Mouse (Mus musculus): ENCODE data around the gene Nfkb2. TPM values are rescaled to one million over a fixed set of nuclear protein-coding genes. Genes with fewer than 3 reads are reported as not detected.

Gene Nfkb2
- polyA plus RNA-seq, 1 experiment from 2014 or later, result 1.9 TPM

GRCm38 (mm10) chr19:46311341-46311740, 7.2 kb downstream of the Nfkb2 start:
- Histone ChIP-seq H3K9ac (replicated peaks) (no peak overlapping the region), H3K4me3 (no peak overlapping the region), H3K4me2 (replicated peaks) (no peak overlapping the region), H3K9me3 (no peaks in the 10 kb centered on the region), H3K27ac (replicated peaks) (no peak overlapping the region), H3K36me3 (peaks cover 13% of the 10 kb centered on the region), H3K4me1 (peaks cover 15% of the 10 kb centered on the region), H3K27me3 (peaks cover 39% of the 10 kb centered on the region)
- ATAC-seq (replicated peaks), result no peak
- WGBS, result 86% methylated on average over 9 of the region's 9 CpGs

- peaks cover 27% of the 10 kb centered on the region for H3K4me1 ChIP-seq
- no peak overlapping the region for H3K4me2 ChIP-seq (replicated peaks)
- H3K9me3 ChIP-seq, result no peaks in the 10 kb centered on the region
- no peak overlapping the region for H3K4me3 ChIP-seq
- no peak overlapping the region for H3K27ac ChIP-seq (replicated peaks)
- peaks cover 13% of the 10 kb centered on the region for H3K36me3 ChIP-seq
- no peak overlapping the region for H3K9ac ChIP-seq (replicated peaks)
- H3K27me3 ChIP-seq, result peaks cover 51% of the 10 kb centered on the region
- WGBS, result 91% methylated on average over 21 of the region's 21 CpGs
- ATAC-seq (replicated peaks), result no peak
These were observed 8.4 kb downstream of the Nfkb2 start for GRCm38 (mm10) chr19:46312566-46312965.

GRCm38 (mm10) chr19:46313116-46313515, 9.0 kb downstream of the Nfkb2 start:
- Histone ChIP-seq H3K36me3 (peaks cover 13% of the 10 kb centered on the region), H3K9me3 (no peaks in the 10 kb centered on the region), H3K9ac (replicated peaks) (no peak overlapping the region), H3K4me2 (replicated peaks) (no peak overlapping the region), H3K4me1 (peaks cover 31% of the 10 kb centered on the region), H3K27ac (replicated peaks) (no peak overlapping the region), H3K27me3 (peaks cover 52% of the 10 kb centered on the region), H3K4me3 (no peak overlapping the region)
- WGBS, result 87% methylated on average over 9 of the region's 9 CpGs
- ATAC-seq (replicated peaks), result no peak

- no peak for ATAC-seq (replicated peaks)
- WGBS, result 75% methylated on average over 6 of the region's 6 CpGs
- no peaks in the 10 kb centered on the region for H3K9me3 ChIP-seq
- H3K36me3 ChIP-seq, result peaks cover 13% of the 10 kb centered on the region
- H3K4me2 ChIP-seq (replicated peaks), result no peak overlapping the region
- no peak overlapping the region for H3K27ac ChIP-seq (replicated peaks)
- H3K4me3 ChIP-seq, result no peak overlapping the region
- H3K4me1 ChIP-seq, result peaks cover 34% of the 10 kb centered on the region
- H3K27me3 ChIP-seq, result peaks cover 49% of the 10 kb centered on the region
- no peak overlapping the region for H3K9ac ChIP-seq (replicated peaks)
These were observed 9.5 kb downstream of the Nfkb2 start for GRCm38 (mm10) chr19:46313591-46313990.

- H3K27me3 ChIP-seq, result peaks cover 52% of the 10 kb centered on the region
These were observed 10.1 kb downstream of the Nfkb2 start for GRCm38 (mm10) chr19:46314151-46314601.

GRCm38 (mm10) chr19:46314872-46315742, 11.0 kb downstream of the Nfkb2 start:
- no peak for ATAC-seq (replicated peaks)
- WGBS, result 39% methylated on average over 14 of the region's 14 CpGs
- H3K36me3 ChIP-seq, result peaks cover 13% of the 10 kb centered on the region
- no peak overlapping the region for H3K9ac ChIP-seq (replicated peaks)
- H3K4me3 ChIP-seq, result no peak overlapping the region
- H3K9me3 ChIP-seq, result no peaks in the 10 kb centered on the region
- H3K4me1 ChIP-seq, result peaks cover 39% of the 10 kb centered on the region
- no peak overlapping the region for H3K4me2 ChIP-seq (replicated peaks)
- H3K27me3 ChIP-seq, result peaks cover 60% of the 10 kb centered on the region
- no peak overlapping the region for H3K27ac ChIP-seq (replicated peaks)

More at GRCm38 (mm10) chr19:46314151-46314601, 10.1 kb downstream of the Nfkb2 start:
- H3K4me3 ChIP-seq, result no peak overlapping the region
- peaks cover 13% of the 10 kb centered on the region for H3K36me3 ChIP-seq
- H3K4me2 ChIP-seq (replicated peaks), result no peak overlapping the region
- no peaks in the 10 kb centered on the region for H3K9me3 ChIP-seq
- H3K27ac ChIP-seq (replicated peaks), result no peak overlapping the region
- H3K9ac ChIP-seq (replicated peaks), result no peak overlapping the region
- WGBS, result 11% methylated on average over 18 of the region's 18 CpGs
- no peak for ATAC-seq (replicated peaks)
- H3K4me1 ChIP-seq, result peaks cover 34% of the 10 kb centered on the region

GRCm38 (mm10) chr19:46315752-46316610, 11.9 kb downstream of the Nfkb2 start:
- no peak for ATAC-seq (replicated peaks)
- no peak overlapping the region for H3K4me3 ChIP-seq
- peaks cover 45% of the 10 kb centered on the region for H3K4me1 ChIP-seq
- peaks cover 67% of the 10 kb centered on the region for H3K27me3 ChIP-seq
- no peaks in the 10 kb centered on the region for H3K9me3 ChIP-seq
- WGBS, result 47% methylated on average over 12 of the region's 12 CpGs
- no peak overlapping the region for H3K9ac ChIP-seq (replicated peaks)
- peak overlapping the region; percentile 59; the same call in 1 of the 2 replicates for H3K4me2 ChIP-seq (replicated peaks)
- no peak overlapping the region for H3K27ac ChIP-seq (replicated peaks)
- peaks cover 13% of the 10 kb centered on the region for H3K36me3 ChIP-seq

- peaks cover 55% of the 10 kb centered on the region for H3K4me1 ChIP-seq
- WGBS, result 23% methylated on average over 15 of the region's 15 CpGs
- H3K27me3 ChIP-seq, result peaks cover 67% of the 10 kb centered on the region
These were observed 12.9 kb downstream of the Nfkb2 start for GRCm38 (mm10) chr19:46316846-46317545.

GRCm38 (mm10) chr19:46317546-46317885, 13.4 kb downstream of the Nfkb2 start:
- peak overlapping the region; percentile 59 for H3K4me2 ChIP-seq (replicated peaks)
- H3K9ac ChIP-seq (replicated peaks), result peak overlapping the region; percentile 60
- peaks cover 67% of the 10 kb centered on the region for H3K27me3 ChIP-seq
- WGBS, result under 1% methylated on average over 48 of the region's 48 CpGs
- H3K4me3 ChIP-seq, result peak overlapping the region; percentile 48
- H3K27ac ChIP-seq (replicated peaks), result 0 out of 2 replicates have a peak overlapping the region, but pooled peaks have one; percentile 28
- no peak for ATAC-seq (replicated peaks)
- H3K9me3 ChIP-seq, result no peaks in the 10 kb centered on the region
- peaks cover 60% of the 10 kb centered on the region for H3K4me1 ChIP-seq
- H3K36me3 ChIP-seq, result peaks cover 9% of the 10 kb centered on the region

More at GRCm38 (mm10) chr19:46316846-46317545, 12.9 kb downstream of the Nfkb2 start:
- peaks cover 11% of the 10 kb centered on the region for H3K36me3 ChIP-seq
- H3K9ac ChIP-seq (replicated peaks), result peak overlapping the region; percentile 60
- peak overlapping the region; percentile 48 for H3K4me3 ChIP-seq
- 0 out of 2 replicates have a peak overlapping the region, but pooled peaks have one; percentile 28 for H3K27ac ChIP-seq (replicated peaks)
- H3K4me2 ChIP-seq (replicated peaks), result peak overlapping the region; percentile 59
- no peaks in the 10 kb centered on the region for H3K9me3 ChIP-seq
- ATAC-seq (replicated peaks), result no peak

GRCm38 (mm10) chr19:46318031-46318471, 13.9 kb downstream of the Nfkb2 start:
- 2% methylated on average over 41 of the region's 42 CpGs for WGBS
- Histone ChIP-seq H3K27me3 (peaks cover 67% of the 10 kb centered on the region), H3K4me1 (peaks cover 65% of the 10 kb centered on the region), H3K27ac (replicated peaks) (0 out of 2 replicates have a peak overlapping the region, but pooled peaks have one; percentile 28), H3K4me3 (peak overlapping the region; percentile 48), H3K4me2 (replicated peaks) (peak overlapping the region; percentile 59), H3K9me3 (no peaks in the 10 kb centered on the region), H3K9ac (replicated peaks) (peak overlapping the region; percentile 60), H3K36me3 (peaks cover 7% of the 10 kb centered on the region; the same call in 1 of the 2 replicates)
- ATAC-seq (replicated peaks), result peak; percentile 14; the same call in 1 of the 2 replicates
